Mouse (Mus musculus) naive thymus-derived CD4-positive, alpha-beta T cell, adult 2 months (primary cell): ENCODE data around the gene Gpbp1.

ENCODE experiments used
- DNase-seq: peaks from one replicate; pipeline ENCODE4 v3.0.0-alpha.2; 2011; ENCODE audit warnings: low read depth

Gene Gpbp1

GRCm38 (mm10) chr13:111467350-111467749 lies 22.6 kb downstream of the Gpbp1 start:
- no peak for DNase-seq

GRCm38 (mm10) chr13:111461424-111461823 lies 28.5 kb downstream of the Gpbp1 start:
- DNase-seq, result peak; percentile 85

GRCm38 (mm10) chr13:111456790-111457189 lies 33.1 kb downstream of the Gpbp1 start:
- DNase-seq, result no peak

- DNase-seq, result no peak
Measured at GRCm38 (mm10) chr13:111444325-111444724, 45.6 kb downstream of the Gpbp1 start.

- DNase-seq, result no peak
Measured at GRCm38 (mm10) chr13:111431174-111431573, 58.7 kb downstream of the Gpbp1 start.

GRCm38 (mm10) chr13:111421330-111421729 lies 68.6 kb downstream of the Gpbp1 start:
- DNase-seq, result no peak

- no peak for DNase-seq
Measured at GRCm38 (mm10) chr13:111418087-111418486, 71.8 kb downstream of the Gpbp1 start.

GRCm38 (mm10) chr13:111413156-111413555 lies 76.8 kb downstream of the Gpbp1 start:
- DNase-seq, result peak; percentile 76

GRCm38 (mm10) chr13:111410831-111411230 lies 79.1 kb downstream of the Gpbp1 start:
- peak; percentile 62 for DNase-seq

GRCm38 (mm10) chr13:111406859-111407389 lies 83.0 kb downstream of the Gpbp1 start:
- no peak for DNase-seq

- DNase-seq, result no peak
Measured at GRCm38 (mm10) chr13:111405956-111406355, 84.0 kb downstream of the Gpbp1 start.

- no peak for DNase-seq
Measured at GRCm38 (mm10) chr13:111397600-111398151, 92.2 kb downstream of the Gpbp1 start.

GRCm38 (mm10) chr13:111397061-111397460 lies 92.8 kb downstream of the Gpbp1 start:
- no peak for DNase-seq

- DNase-seq, result no peak
Measured at GRCm38 (mm10) chr13:111395528-111395927, 94.4 kb downstream of the Gpbp1 start.

GRCm38 (mm10) chr13:111394904-111395303 lies 95.0 kb downstream of the Gpbp1 start:
- DNase-seq, result no peak

GRCm38 (mm10) chr13:111394341-111394740 lies 95.6 kb downstream of the Gpbp1 start:
- DNase-seq, result no peak

- DNase-seq, result no peak
Measured at GRCm38 (mm10) chr13:111393426-111393825, 96.5 kb downstream of the Gpbp1 start.

GRCm38 (mm10) chr13:111391426-111391825 lies 98.5 kb downstream of the Gpbp1 start:
- no peak for DNase-seq

GRCm38 (mm10) chr13:111391011-111391410 lies 98.9 kb downstream of the Gpbp1 start:
- DNase-seq, result no peak

- no peak for DNase-seq
Measured at GRCm38 (mm10) chr13:111384011-111384985, 105.6 kb downstream of the Gpbp1 start.
